7 mouse cellular contexts compared by ENCODE assay signal in the genomic region with DNA sequence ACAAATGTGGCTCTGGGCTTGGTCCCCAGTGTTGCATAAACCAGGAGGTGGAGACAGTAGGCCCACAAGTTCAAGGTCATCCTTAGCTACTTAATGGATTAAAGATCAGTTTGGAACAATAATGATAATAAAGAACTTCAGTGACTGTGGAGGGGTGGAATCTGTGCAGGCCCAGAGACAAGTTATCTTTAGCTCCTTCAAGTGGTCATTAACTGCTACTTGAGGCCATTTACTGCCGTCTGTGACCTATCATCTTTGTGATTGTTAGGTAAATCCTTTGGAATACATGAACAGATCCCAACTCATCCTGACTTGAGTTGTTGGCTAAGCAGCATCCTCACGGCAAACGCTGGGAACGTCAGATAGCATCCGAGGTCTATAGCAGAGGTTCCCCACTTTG.
"Had no signal": no experiment of that assay in that cellular context is flagged by ENCODE, and none has a peak within 500 bp of the region (broad histone marks: within the 10 kb centered on the region; RNA-seq: fewer than 3 reads in every experiment).

No protein-coding gene starts in this region.

- DNase-seq: lung, adult 18-20 months; right cerebral cortex, adult 18-20 months; right cerebral cortex, postnatal 25 days; spleen, adult 18-20 months; thymus, adult 18-20 months; thymus, postnatal 14 days; thymus, postnatal 36 days had no signal
